12 mouse cellular contexts compared by ENCODE assay signal in the genomic region with DNA sequence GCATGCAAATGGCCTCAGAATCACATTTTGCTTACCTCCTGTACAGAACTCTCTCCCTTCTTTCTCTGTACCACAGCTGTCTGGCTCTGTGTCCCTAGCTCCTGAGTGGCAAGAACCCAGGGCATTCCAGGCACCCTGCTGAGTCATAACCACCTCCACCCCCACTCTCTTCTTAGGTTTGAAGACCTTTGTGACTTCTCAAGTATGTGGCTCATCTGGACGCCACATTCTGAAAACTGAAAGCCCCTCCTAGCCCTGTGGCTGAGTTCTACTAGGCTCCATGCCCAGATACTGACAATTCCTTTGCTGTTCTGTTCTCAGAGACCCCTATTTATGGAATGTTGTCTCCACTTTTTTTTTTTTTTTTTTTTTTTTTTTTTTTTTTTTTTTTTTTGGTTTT.
A peak's percentile ranks its signal among the peaks of the same experiment; 100 is the strongest.
DNase-seq lines count a peak whose midpoint lies in the region; ATAC-seq and TF ChIP-seq lines count a peak whose summit lies in the region.
"Had no signal": no experiment of that assay in that cellular context is flagged by ENCODE, and none has a peak within 500 bp of the region (broad histone marks: within the 10 kb centered on the region; RNA-seq: fewer than 3 reads in every experiment).

No protein-coding gene starts in this region.

- H3K27ac ChIP-seq in lung, embryonic 14.5 days (ENCODE audit: low read depth) = no peak overlapping the region
- H3K27ac ChIP-seq: forebrain, embryonic 13.5 days; lung, embryonic 15.5 days had no signal

- no peaks in the 10 kb centered on the region for H3K27me3 ChIP-seq in lung, embryonic 14.5 days (ENCODE audit: insufficient read depth, low read length)
- H3K27me3 ChIP-seq: forebrain, embryonic 13.5 days; lung, embryonic 15.5 days had no signal

- no peaks in the 10 kb centered on the region for H3K4me1 ChIP-seq in lung, embryonic 14.5 days (ENCODE audit: insufficient read depth)
- no peaks in the 10 kb centered on the region for H3K4me1 ChIP-seq in lung, adult 2 months (ENCODE audit: control insufficient read depth, insufficient read depth, low read length)
- H3K4me1 ChIP-seq: lung, embryonic 15.5 days had no signal

- no peak for TF ChIP-seq POLR2A in lung, adult 2 months (IDR thresholded peaks at IDR 0.05; ENCODE audit: borderline replicate concordance, extremely low read depth, low read depth, low read length)

- H3K9me3 ChIP-seq in lung, embryonic 14.5 days (ENCODE audit: low read depth, low read length) = no peaks in the 10 kb centered on the region
- H3K9me3 ChIP-seq: forebrain, embryonic 13.5 days; lung, embryonic 15.5 days had no signal

- no peak for TF ChIP-seq CTCF in lung, embryonic 14.5 days (IDR thresholded peaks at IDR 0.05; ENCODE audit: low read depth)
- TF ChIP-seq CTCF in lung, adult 2 months (IDR thresholded peaks at IDR 0.05; ENCODE audit: insufficient read depth, low read length) = no peak

- no peaks in the 10 kb centered on the region for H3K36me3 ChIP-seq in lung, embryonic 14.5 days (ENCODE audit: insufficient read depth)
- H3K36me3 ChIP-seq: lung, embryonic 15.5 days had no signal

- ATAC-seq in lung, embryonic 14.5 days (ENCODE audit: insufficient read depth) = no peak
- ATAC-seq: forebrain, embryonic 13.5 days had no signal

- DNase-seq in adrenal gland, adult 2 months = peak; percentile 42
- no peak for DNase-seq in adrenal gland, adult 18-20 months (ENCODE audit: low spot score in 2 of 2)
- peak; percentile 31 for DNase-seq in lung, embryonic 14.5 days
- no peak for DNase-seq in lung, adult 2 months
- peak; percentile 55 for DNase-seq in embryo, embryonic 10.5 days (ENCODE audit: low spot score)
- peak; percentile 36 for DNase-seq in lung, postnatal 25 days (ENCODE audit: low spot score)
- no peak for DNase-seq in retina, embryonic 14.5 days (ENCODE audit: low spot score)
- DNase-seq in cerebellum, adult 9-11 months = no peak
- DNase-seq: adrenal gland, postnatal 14 days; cerebellum, adult 9-10 months had no signal

- 57% methylated on average over 1 of the region's 1 CpGs for WGBS in lung, embryonic 14.5 days
- 49% methylated on average over 1 of the region's 1 CpGs for WGBS in lung, adult 2 months

- no peak overlapping the region for H3K4me2 ChIP-seq in lung, embryonic 14.5 days
- H3K4me2 ChIP-seq: forebrain, embryonic 13.5 days; lung, embryonic 15.5 days had no signal

- no peak overlapping the region for H3K4me3 ChIP-seq in lung, embryonic 14.5 days (ENCODE audit: low read depth, low read length)
- no peak overlapping the region for H3K4me3 ChIP-seq in lung, adult 2 months (replicated peaks; ENCODE audit: extremely low read depth, low read depth, low read length)
- H3K4me3 ChIP-seq: forebrain, embryonic 13.5 days; lung, embryonic 15.5 days had no signal

- H3K9ac ChIP-seq in lung, embryonic 14.5 days = no peak overlapping the region
- H3K9ac ChIP-seq: forebrain, embryonic 13.5 days; lung, embryonic 15.5 days had no signal

Comparison
In these comparisons a context has a peak if more than half of its experiments do, and no peak if none do; other contexts are left out.
1. DNase-seq: peak in adrenal gland, adult 2 months (single experiment), lung, embryonic 14.5 days (single experiment), embryo, embryonic 10.5 days (single experiment) and lung, postnatal 25 days (single experiment); none in adrenal gland, adult 18-20 months (0 of 2), lung, adult 2 months (single experiment), retina, embryonic 14.5 days (single experiment) and cerebellum, adult 9-11 months (single experiment).